Mouse (Mus musculus): ENCODE data around the gene Cd47. TPM values are rescaled to one million over a fixed set of nuclear protein-coding genes. Genes with fewer than 3 reads are reported as not detected.
A peak's percentile ranks its signal among the peaks of the same experiment; 100 is the strongest.

The Cd47 gene
- polyA plus RNA-seq, 1 experiment from 2014 or later = 152 TPM

- Histone ChIP-seq H3K27me3 (ENCODE audit: control insufficient read depth, insufficient read depth, low read length) (no peaks in the 10 kb centered on the region), H3K36me3 (replicated peaks; ENCODE audit: control insufficient read depth, insufficient read depth) (no peaks in the 10 kb centered on the region), H3K4me2 (replicated peaks) (no peak overlapping the region), H3K4me3 (replicated peaks; ENCODE audit: low read length) (no peak overlapping the region), H3K9ac (no peak overlapping the region), H3K4me1 (replicated peaks; ENCODE audit: control insufficient read depth, insufficient read depth, low read length) (peaks cover 4% of the 10 kb centered on the region), H3K27ac (no peak overlapping the region), H3K9me3 (ENCODE audit: control insufficient read depth, low read length) (no peaks in the 10 kb centered on the region)
- ATAC-seq (ENCODE audit: low FRiP score) = 0 out of 2 replicates have a peak, but pooled peaks have one; percentile 11
- peak; percentile 29 for DNase-seq (ENCODE audit: low spot score)
- WGBS = 61% methylated on average over 15 of the region's 15 CpGs
Observed at GRCm38 (mm10) chr16:49839681-49840535, 39.6 kb downstream of the Cd47 start.

DNA sequence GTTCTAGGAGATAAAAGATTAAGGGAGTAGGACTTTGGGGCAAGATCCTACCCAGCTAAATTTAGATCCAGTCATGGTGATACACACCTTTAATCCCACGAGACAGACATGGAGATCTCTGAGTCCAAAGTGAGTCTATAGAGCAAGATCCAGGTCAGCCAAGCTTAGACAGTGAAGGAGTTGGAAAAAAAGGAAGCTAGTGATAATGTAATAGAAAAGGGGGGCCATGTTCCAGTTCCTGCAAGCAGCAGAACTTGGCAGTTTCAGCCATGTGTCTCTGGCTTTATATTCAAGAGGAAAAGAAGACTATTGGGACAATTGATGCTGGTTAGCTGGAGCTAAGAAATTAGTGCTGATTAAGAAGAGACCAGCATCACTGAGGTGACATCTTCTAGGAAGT, 43.4 kb downstream of the Cd47 start:
- 63% methylated on average over 1 of the region's 1 CpGs for WGBS
- Histone ChIP-seq H3K4me2 (replicated peaks) (no peak overlapping the region), H3K4me3 (replicated peaks; ENCODE audit: low read length) (no peak overlapping the region), H3K9me3 (ENCODE audit: control insufficient read depth, low read length) (no peaks in the 10 kb centered on the region), H3K27me3 (ENCODE audit: control insufficient read depth, insufficient read depth, low read length) (no peaks in the 10 kb centered on the region), H3K4me1 (replicated peaks; ENCODE audit: control insufficient read depth, insufficient read depth, low read length) (peaks cover 4% of the 10 kb centered on the region), H3K36me3 (replicated peaks; ENCODE audit: control insufficient read depth, insufficient read depth) (no peaks in the 10 kb centered on the region), H3K27ac (no peak overlapping the region), H3K9ac (no peak overlapping the region)
- ATAC-seq (ENCODE audit: low FRiP score) = no peak
- DNase-seq (ENCODE audit: low spot score) = no peak

DNA sequence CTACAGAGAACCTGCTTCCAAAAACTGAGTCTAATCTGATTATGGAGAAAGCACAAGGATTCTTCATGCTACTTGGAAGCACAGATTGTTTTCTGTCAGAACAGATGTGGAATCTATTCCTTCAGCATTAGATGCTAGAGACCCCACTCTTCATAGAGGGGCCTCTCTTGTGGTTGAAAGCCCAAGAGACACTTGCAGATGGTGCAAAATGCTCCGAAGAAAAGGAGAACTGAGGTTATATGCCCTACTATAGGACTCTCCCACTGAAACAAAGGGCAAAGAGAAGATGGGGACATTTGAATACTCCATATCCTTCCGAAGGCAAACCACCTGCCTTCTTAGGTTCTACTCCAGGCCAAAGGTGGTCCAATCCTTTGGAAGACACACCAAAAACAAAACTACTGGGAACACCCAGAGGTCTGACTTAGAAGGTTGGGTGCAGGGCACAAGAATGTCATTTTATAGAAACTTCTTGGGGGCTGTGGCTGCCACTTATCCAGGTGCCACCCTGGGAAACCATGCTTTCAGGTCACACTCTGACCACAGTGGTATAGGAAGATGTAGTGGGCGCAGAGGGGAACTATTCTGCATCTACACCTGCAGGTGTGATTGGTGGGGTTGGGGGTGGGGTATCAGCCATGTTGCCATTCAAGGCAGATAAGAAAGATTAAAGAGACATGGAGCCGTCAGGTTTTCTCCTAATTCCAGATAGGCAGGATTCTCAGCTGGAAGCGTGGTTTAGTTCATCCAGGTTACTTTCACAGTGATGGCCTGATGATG, 47.1 kb downstream of the Cd47 start:
- Histone ChIP-seq H3K4me2 (replicated peaks) (no peak overlapping the region), H3K27me3 (ENCODE audit: control insufficient read depth, insufficient read depth, low read length) (no peaks in the 10 kb centered on the region), H3K9ac (no peak overlapping the region), H3K4me1 (replicated peaks; ENCODE audit: control insufficient read depth, insufficient read depth, low read length) (no peaks in the 10 kb centered on the region), H3K27ac (no peak overlapping the region), H3K9me3 (ENCODE audit: control insufficient read depth, low read length) (no peaks in the 10 kb centered on the region), H3K4me3 (replicated peaks; ENCODE audit: low read length) (no peak overlapping the region), H3K36me3 (replicated peaks; ENCODE audit: control insufficient read depth, insufficient read depth) (no peaks in the 10 kb centered on the region)
- WGBS = 86% methylated on average over 5 of the region's 5 CpGs
- no peak for ATAC-seq (ENCODE audit: low FRiP score)
- DNase-seq (ENCODE audit: low spot score) = no peak

DNA sequence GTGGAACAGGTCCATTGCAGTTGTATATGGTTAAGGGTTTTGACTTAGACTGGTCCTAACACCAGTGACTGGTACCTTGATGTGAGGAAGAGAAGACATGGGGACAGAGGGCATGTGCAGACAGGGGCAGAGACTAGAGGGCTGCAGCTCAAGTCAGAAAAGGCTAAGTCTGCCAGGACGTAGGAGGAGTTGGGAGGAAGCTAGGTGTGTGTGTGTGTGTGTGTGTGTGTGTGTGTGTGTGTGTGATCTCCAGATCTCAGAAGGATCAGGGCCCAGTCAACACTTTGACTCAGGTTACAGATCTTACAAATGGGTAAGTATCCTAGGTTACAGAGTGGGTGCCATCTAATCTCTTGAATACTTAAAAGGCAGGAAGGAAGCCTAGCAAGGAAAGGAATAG, 48.3 kb downstream of the Cd47 start:
- no peak overlapping the region for H3K9ac ChIP-seq
- H3K27ac ChIP-seq = no peak overlapping the region
- ATAC-seq (ENCODE audit: low FRiP score) = no peak
- DNase-seq (ENCODE audit: low spot score) = no peak
- H3K27me3 ChIP-seq (ENCODE audit: control insufficient read depth, insufficient read depth, low read length) = no peaks in the 10 kb centered on the region
- no peak overlapping the region for H3K4me2 ChIP-seq (replicated peaks)
- no peak overlapping the region for H3K4me3 ChIP-seq (replicated peaks; ENCODE audit: low read length)
- no peaks in the 10 kb centered on the region for H3K4me1 ChIP-seq (replicated peaks; ENCODE audit: control insufficient read depth, insufficient read depth, low read length)
- WGBS = 70% methylated on average over 1 of the region's 1 CpGs
- no peaks in the 10 kb centered on the region for H3K36me3 ChIP-seq (replicated peaks; ENCODE audit: control insufficient read depth, insufficient read depth)
- H3K9me3 ChIP-seq (ENCODE audit: control insufficient read depth, low read length) = no peaks in the 10 kb centered on the region

- no peak overlapping the region for H3K27ac ChIP-seq
- H3K9ac ChIP-seq = no peak overlapping the region
- DNase-seq (ENCODE audit: low spot score) (no peak), ATAC-seq (ENCODE audit: low FRiP score) (no peak)
- H3K4me3 ChIP-seq (replicated peaks; ENCODE audit: low read length) = no peak overlapping the region
- no peaks in the 10 kb centered on the region for H3K9me3 ChIP-seq (ENCODE audit: control insufficient read depth, low read length)
- WGBS = 96% methylated on average over 3 of the region's 3 CpGs
- H3K4me2 ChIP-seq (replicated peaks) = no peak overlapping the region
- no peaks in the 10 kb centered on the region for H3K36me3 ChIP-seq (replicated peaks; ENCODE audit: control insufficient read depth, insufficient read depth)
- H3K27me3 ChIP-seq (ENCODE audit: control insufficient read depth, insufficient read depth, low read length) = no peaks in the 10 kb centered on the region
- peaks cover 15% of the 10 kb centered on the region for H3K4me1 ChIP-seq (replicated peaks; ENCODE audit: control insufficient read depth, insufficient read depth, low read length)
Observed at GRCm38 (mm10) chr16:49852940-49853339, 52.6 kb downstream of the Cd47 start.

- no peaks in the 10 kb centered on the region for H3K27me3 ChIP-seq (ENCODE audit: control insufficient read depth, insufficient read depth, low read length)
- no peak for ATAC-seq (ENCODE audit: low FRiP score)
- no peak overlapping the region for H3K4me3 ChIP-seq (replicated peaks; ENCODE audit: low read length)
- H3K9me3 ChIP-seq (ENCODE audit: control insufficient read depth, low read length) = no peaks in the 10 kb centered on the region
- no peaks in the 10 kb centered on the region for H3K36me3 ChIP-seq (replicated peaks; ENCODE audit: control insufficient read depth, insufficient read depth)
- 74% methylated on average over 6 of the region's 6 CpGs for WGBS
- H3K4me2 ChIP-seq (replicated peaks) = no peak overlapping the region
- H3K4me1 ChIP-seq (replicated peaks; ENCODE audit: control insufficient read depth, insufficient read depth, low read length) = peaks cover 21% of the 10 kb centered on the region
- no peak for DNase-seq (ENCODE audit: low spot score)
- H3K9ac ChIP-seq = no peak overlapping the region
- no peak overlapping the region for H3K27ac ChIP-seq
Observed at GRCm38 (mm10) chr16:49853633-49854032, 53.3 kb downstream of the Cd47 start.

DNA sequence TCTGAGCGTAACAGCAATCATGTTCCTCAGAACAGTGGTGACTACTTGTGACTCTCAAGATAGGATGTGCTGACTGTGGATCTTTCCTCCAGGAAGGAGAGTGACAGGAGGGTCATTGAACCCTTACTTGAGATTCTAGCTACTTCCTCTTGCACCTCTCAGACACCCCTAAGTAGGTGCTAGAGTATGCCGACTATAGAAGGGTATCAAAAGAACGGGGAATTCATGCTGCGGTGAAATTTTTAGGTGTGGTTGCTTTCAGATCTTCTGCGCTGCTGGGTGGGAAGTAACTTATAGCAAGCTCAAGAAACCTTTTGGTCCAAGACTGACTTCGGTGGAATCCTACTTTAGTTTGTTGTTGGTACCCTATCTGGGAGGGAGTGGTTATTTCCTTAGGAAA, 53.9 kb downstream of the Cd47 start:
- DNase-seq (ENCODE audit: low spot score) (no peak), ATAC-seq (ENCODE audit: low FRiP score) (no peak)
- Histone ChIP-seq H3K4me1 (replicated peaks; ENCODE audit: control insufficient read depth, insufficient read depth, low read length) (peaks cover 27% of the 10 kb centered on the region), H3K36me3 (replicated peaks; ENCODE audit: control insufficient read depth, insufficient read depth) (no peaks in the 10 kb centered on the region), H3K4me3 (replicated peaks; ENCODE audit: low read length) (0 out of 2 replicates have a peak overlapping the region, but pooled peaks have one; percentile 92), H3K4me2 (replicated peaks) (peak overlapping the region; percentile 82), H3K9ac (no peak overlapping the region), H3K27me3 (ENCODE audit: control insufficient read depth, insufficient read depth, low read length) (no peaks in the 10 kb centered on the region), H3K27ac (0 out of 2 replicates have a peak overlapping the region, but pooled peaks have one; percentile 98), H3K9me3 (ENCODE audit: control insufficient read depth, low read length) (no peaks in the 10 kb centered on the region)
- WGBS = 91% methylated on average over 6 of the region's 6 CpGs

GRCm38 (mm10) chr16:49854931-49855835, 54.9 kb downstream of the Cd47 start:
- WGBS = under 1% methylated on average over 56 of the region's 74 CpGs
- peaks cover 27% of the 10 kb centered on the region for H3K4me1 ChIP-seq (replicated peaks; ENCODE audit: control insufficient read depth, insufficient read depth, low read length)
- peak overlapping the region; percentile 82 for H3K4me2 ChIP-seq (replicated peaks)
- peak overlapping the region; percentile 96 for H3K9ac ChIP-seq
- no peaks in the 10 kb centered on the region for H3K9me3 ChIP-seq (ENCODE audit: control insufficient read depth, low read length)
- H3K4me3 ChIP-seq (replicated peaks; ENCODE audit: low read length) = peak overlapping the region; percentile 92
- DNase-seq (ENCODE audit: low spot score) (peak; percentile 89), ATAC-seq (ENCODE audit: low FRiP score) (peak; percentile 96)
- no peaks in the 10 kb centered on the region for H3K36me3 ChIP-seq (replicated peaks; ENCODE audit: control insufficient read depth, insufficient read depth)
- peak overlapping the region; percentile 98 for H3K27ac ChIP-seq
- H3K27me3 ChIP-seq (ENCODE audit: control insufficient read depth, insufficient read depth, low read length) = no peaks in the 10 kb centered on the region
